Mouse (Mus musculus) liver, adult 2 months (tissue): Measurements from ENCODE around the gene Ube2h.

ENCODE experiments used
- CTCF ChIP-seq: fragments of 200-500 bp; IDR thresholded peaks from 2 replicates; pipeline ENCODE4 v1.5.1; 2011; ENCODE audit warnings: low read depth, low read length, control low read depth
- POLR2A ChIP-seq: fragments of 200-500 bp; IDR thresholded peaks from 2 replicates; pipeline ENCODE4 v1.6.1; 2011; ENCODE audit warnings: low read length, control low read depth; ENCODE audit not compliant: insufficient read depth; ENCODE audit errors: extremely low read depth

- no peak for TF ChIP-seq CTCF
- TF ChIP-seq POLR2A, result no peak
Observed at GRCm38 (mm10) chr6:30302156-30302555, 2.2 kb downstream of the Ube2h start.
